In genomic region chr5:74624385-74624784, GRCm38 (mm10) we compare ENCODE assay signal across 20 mouse cellular contexts.
"Had no signal": no experiment of that assay in that cellular context is flagged by ENCODE, and none has a peak within 500 bp of the region (broad histone marks: within the 10 kb centered on the region; RNA-seq: fewer than 3 reads in every experiment).

No protein-coding gene starts in this region.

- ATAC-seq: liver, embryonic 12.5 days; midbrain, embryonic 13.5 days; midbrain, embryonic 16.5 days had no signal

- H3K9ac ChIP-seq: liver, embryonic 12.5 days; liver, embryonic 15.5 days; lung, embryonic 15.5 days; midbrain, embryonic 13.5 days; neural tube, embryonic 13.5 days had no signal

- H3K27ac ChIP-seq: layer of hippocampus, adult 2 months; liver, embryonic 12.5 days; liver, embryonic 15.5 days; lung, embryonic 15.5 days; midbrain, embryonic 10.5 days; midbrain, embryonic 13.5 days; neural tube, embryonic 13.5 days had no signal

- H3K4me2 ChIP-seq: liver, embryonic 12.5 days; liver, embryonic 15.5 days; lung, embryonic 15.5 days; midbrain, embryonic 13.5 days; neural tube, embryonic 13.5 days had no signal

- H3K27me3 ChIP-seq: liver, embryonic 12.5 days; liver, embryonic 15.5 days; lung, embryonic 15.5 days; midbrain, embryonic 13.5 days; neural tube, embryonic 13.5 days had no signal

- H3K4me3 ChIP-seq: layer of hippocampus, adult 2 months; liver, embryonic 12.5 days; liver, embryonic 15.5 days; lung, embryonic 15.5 days; midbrain, embryonic 10.5 days; midbrain, embryonic 13.5 days; myocyte; neural tube, embryonic 13.5 days had no signal

- H3K4me1 ChIP-seq: liver, embryonic 12.5 days; liver, embryonic 15.5 days; megakaryocyte, embryonic 14.5 days; midbrain, embryonic 13.5 days; neural tube, embryonic 13.5 days had no signal

- H3K36me3 ChIP-seq: liver, embryonic 12.5 days; liver, embryonic 15.5 days; lung, embryonic 15.5 days; midbrain, embryonic 10.5 days; midbrain, embryonic 13.5 days; neural tube, embryonic 13.5 days had no signal

- DNase-seq: kidney, adult 8-10 months; kidney, postnatal 14 days; layer of hippocampus, adult 9-11 months; lung, adult 18-20 months; lung, postnatal 10 days; lung, postnatal 36 days; retina, postnatal 1 day; right cerebral cortex, postnatal 25 days; thymus, adult 18-20 months; thymus, postnatal 36 days had no signal

- H3K9me3 ChIP-seq: liver, embryonic 12.5 days; liver, embryonic 15.5 days; lung, embryonic 15.5 days; megakaryocyte, embryonic 14.5 days; midbrain, embryonic 10.5 days; midbrain, embryonic 13.5 days; neural tube, embryonic 13.5 days had no signal
